Mouse (Mus musculus) left cerebral cortex, adult 2 months (tissue): ENCODE results near the gene Plpp7. TPM values are rescaled to one million over a fixed set of nuclear protein-coding genes. Genes with fewer than 3 reads are reported as not detected.

Experiments
- DNase-seq, 2 experiments: peaks; one replicate each; pipeline ENCODE4 v3.0.0; 2021 to 2022; ENCODE audit warnings: low spot score in 2 of 2, mixed read lengths in 1 of 2; ENCODE audit errors: extremely low spot score in 1 of 2
- H3K27ac ChIP-seq: fragments of 200-600 bp; 2 replicates; pipeline ENCODE4 v1.8.1; 2022
- H3K4me3 ChIP-seq: fragments of 200-600 bp; 2 replicates; pipeline ENCODE4 v1.8.1; 2022
- CTCF ChIP-seq: fragments of 200-600 bp; IDR thresholded peaks from 2 replicates; pipeline ENCODE4 v1.8.1; 2022; ENCODE audit warnings: antibody characterized with exemption, mild to moderate bottlenecking, moderate library complexity
- intact Hi-C: fragments of 180-260 bp; cut with DNase I; formaldehyde crosslinking; loops from one replicate; pipeline ENCODE4 v1.15.1; 2025
- total RNA-seq, 2 experiments: library from RNA; stranded (reverse); gene quantifications; 2 replicates each; pipeline ENCODE4 v1.2.3; 2021

Gene Plpp7
- total RNA-seq, 2 experiments from 2014 or later, result 26.8 to 29.3 TPM

DNA sequence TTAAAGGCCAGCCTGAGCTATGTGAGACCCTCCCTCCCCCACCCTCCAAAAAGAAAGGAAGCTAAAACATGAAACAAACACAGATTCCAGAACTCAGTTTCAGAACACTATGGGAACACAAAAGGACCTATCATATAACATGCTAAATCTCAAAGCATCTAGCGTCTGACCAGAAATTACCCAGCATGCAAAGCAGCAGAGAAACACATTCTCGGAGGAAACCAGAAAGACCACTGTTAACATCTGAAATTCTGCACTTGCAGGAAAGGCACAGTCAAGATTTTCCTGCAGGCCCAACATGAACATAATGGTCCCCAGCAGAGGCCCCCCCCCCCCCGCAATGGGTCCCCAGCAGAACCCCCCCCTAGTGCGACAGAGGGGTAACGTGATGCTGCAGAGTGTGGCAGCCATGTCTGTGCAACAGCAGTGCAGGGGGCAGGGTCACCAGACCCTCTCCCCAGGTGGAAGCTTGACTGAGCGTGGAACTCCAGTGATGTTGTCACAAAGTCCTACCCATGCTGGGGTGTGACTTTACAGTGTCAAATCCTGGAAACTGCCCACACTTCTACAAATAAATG lies 35.0 kb upstream of the Plpp7 start:
- DNase-seq, result no peak
- Histone ChIP-seq H3K27ac (no peak overlapping the region), H3K4me3 (no peak overlapping the region)
- intact Hi-C loops, result no loop called here
- TF ChIP-seq CTCF, result no peak

DNA sequence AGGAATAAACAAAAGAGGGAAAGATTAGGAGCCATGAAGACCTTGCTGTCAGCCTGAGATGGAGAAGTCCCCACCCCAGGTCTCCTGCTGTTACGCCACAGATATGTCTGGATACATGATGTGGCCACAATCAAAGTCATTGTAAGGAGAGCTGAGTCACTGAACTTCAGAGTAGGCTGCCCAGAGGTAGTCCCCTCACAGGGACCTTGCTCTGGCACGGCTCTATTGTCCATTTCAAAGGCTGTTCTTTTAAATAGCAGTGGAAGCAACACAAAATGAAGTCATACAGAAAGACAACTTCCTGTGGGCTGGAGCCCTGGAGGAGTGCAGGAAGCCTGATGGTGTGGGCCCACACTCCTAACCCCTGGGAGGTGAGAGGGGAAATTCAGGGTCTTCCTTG lies 34.1 kb upstream of the Plpp7 start:
- no peak for DNase-seq
- Histone ChIP-seq H3K27ac (no peak overlapping the region), H3K4me3 (no peak overlapping the region)
- no peak for TF ChIP-seq CTCF
- intact Hi-C loops, result no loop called here

GRCm38 (mm10) chr2:32061722-32062505 lies 33.4 kb upstream of the Plpp7 start:
- intact Hi-C loops, result no loop called here
- no peak overlapping the region for H3K27ac ChIP-seq
- no peak for TF ChIP-seq CTCF
- no peak for DNase-seq
- no peak overlapping the region for H3K4me3 ChIP-seq

- intact Hi-C loops, result no loop called here
- no peak for TF ChIP-seq CTCF
Measured at GRCm38 (mm10) chr2:32062626-32063410, 32.5 kb upstream of the Plpp7 start.

DNA sequence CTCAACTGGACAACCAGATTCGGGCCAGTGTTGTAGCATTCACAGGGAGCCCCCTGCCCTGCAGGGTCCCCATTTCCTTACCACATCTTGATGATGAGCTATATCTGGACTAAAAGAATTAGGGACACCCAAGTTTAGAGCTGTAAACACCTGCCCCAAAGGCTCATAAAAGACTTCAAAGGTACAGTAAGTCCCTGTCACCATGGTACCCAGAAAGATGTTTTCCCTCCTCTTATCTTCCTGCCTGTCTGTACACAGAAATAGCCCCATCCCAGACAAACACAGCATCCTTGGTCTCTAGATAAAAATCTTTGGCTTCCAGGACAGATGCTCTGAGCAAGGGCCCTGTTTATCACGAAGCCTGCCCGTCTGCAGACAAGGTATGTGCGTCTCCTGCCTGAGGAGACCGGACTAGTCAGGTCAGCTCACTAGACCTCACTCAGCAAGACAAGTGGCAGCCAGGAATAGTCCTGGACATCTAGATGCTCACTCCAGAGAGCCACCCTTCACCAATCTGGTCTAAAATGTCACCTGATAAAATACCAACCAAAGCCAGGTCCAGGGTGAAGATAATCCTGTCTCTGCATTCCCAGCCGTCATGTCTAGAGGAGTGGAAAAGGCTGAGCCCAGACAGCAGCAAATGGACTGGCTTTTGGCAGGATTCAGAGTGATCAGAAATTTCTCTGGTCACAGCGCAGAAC lies 31.7 kb upstream of the Plpp7 start:
- intact Hi-C loops, result no loop called here
- no peak overlapping the region for H3K27ac ChIP-seq
- no peak for DNase-seq
- TF ChIP-seq CTCF, result no peak
- H3K4me3 ChIP-seq, result no peak overlapping the region

More at GRCm38 (mm10) chr2:32062626-32063410, 32.5 kb upstream of the Plpp7 start:
- DNase-seq, result no peak
- Histone ChIP-seq H3K27ac (no peak overlapping the region), H3K4me3 (no peak overlapping the region)

DNA sequence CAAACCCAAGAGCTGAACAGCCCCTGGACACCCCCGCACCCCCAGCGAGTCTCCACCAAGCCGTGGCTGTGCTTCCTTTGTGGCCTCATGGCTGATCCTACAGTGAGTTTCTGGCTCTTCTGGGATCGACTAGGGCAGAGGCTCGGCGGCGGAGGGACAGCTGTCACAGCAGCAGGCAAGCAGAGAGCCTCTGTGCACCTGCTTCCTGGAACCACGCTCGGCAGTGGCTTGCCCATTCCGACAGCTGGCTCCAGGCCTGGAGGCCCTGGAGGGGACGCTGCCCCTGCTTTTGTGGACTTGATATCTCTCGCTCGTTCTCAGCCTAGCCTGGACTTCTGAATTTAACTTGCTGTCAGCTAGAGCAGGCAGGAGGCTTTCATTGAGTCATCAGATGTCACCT lies 30.4 kb upstream of the Plpp7 start:
- TF ChIP-seq CTCF, result no peak
- no peak overlapping the region for H3K4me3 ChIP-seq
- no peak for DNase-seq
- intact Hi-C loops, result no loop called here
- H3K27ac ChIP-seq, result no peak overlapping the region

DNA sequence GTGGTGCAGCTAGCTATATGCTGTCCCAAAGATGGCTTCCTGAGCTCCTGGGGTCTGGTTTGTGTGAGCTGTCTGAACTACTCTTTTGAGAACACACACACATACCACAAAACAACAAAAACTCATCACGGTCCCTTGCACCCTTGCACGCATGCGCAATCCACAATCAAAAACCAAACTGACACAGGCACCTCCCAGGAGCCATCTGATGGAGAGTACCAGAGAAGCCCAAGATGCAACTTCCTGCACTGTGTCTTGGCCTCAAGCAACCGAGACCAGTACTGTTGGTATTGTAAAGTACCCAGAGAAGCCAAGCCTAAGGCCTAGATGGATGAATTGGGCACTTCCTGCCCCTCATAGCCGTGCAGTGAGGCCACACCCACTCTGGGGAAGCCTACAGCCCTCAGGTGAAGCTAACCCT lies 29.9 kb upstream of the Plpp7 start:
- no peak for DNase-seq
- Histone ChIP-seq H3K4me3 (no peak overlapping the region), H3K27ac (no peak overlapping the region)
- no peak for TF ChIP-seq CTCF
- intact Hi-C loops, result no loop called here

DNA sequence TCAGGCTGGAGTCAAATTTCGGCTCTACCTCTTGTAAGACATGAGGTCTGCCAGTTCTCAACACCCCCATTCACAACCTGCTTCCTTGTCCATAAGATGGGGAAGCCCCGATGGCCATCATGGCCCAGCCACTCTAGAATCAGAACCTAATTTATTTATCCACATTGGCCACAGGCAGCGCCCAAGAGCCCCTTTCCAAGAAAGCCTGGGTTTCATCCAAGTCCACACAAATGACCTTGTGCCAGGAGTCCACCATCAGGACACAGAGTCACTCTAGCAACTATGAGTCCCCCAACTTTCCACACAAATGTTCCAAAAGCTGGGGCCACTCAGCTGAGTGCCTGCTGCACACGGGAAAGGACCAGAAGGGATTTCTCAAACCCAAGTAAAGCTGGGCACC lies 29.3 kb upstream of the Plpp7 start:
- no peak overlapping the region for H3K27ac ChIP-seq
- TF ChIP-seq CTCF, result no peak; the same call in 1 of the 2 replicates

GRCm38 (mm10) chr2:32068811-32069607 lies 26.3 kb upstream of the Plpp7 start:
- no peak; the same call in 1 of the 2 replicates for TF ChIP-seq CTCF
- Histone ChIP-seq H3K4me3 (no peak overlapping the region), H3K27ac (no peak overlapping the region)
- intact Hi-C loops, result no loop called here
- DNase-seq, result no peak

More for the DNA sequence above, 29.3 kb upstream of the Plpp7 start:
- intact Hi-C loops, result no loop called here
- no peak for DNase-seq
- H3K4me3 ChIP-seq, result no peak overlapping the region

DNA sequence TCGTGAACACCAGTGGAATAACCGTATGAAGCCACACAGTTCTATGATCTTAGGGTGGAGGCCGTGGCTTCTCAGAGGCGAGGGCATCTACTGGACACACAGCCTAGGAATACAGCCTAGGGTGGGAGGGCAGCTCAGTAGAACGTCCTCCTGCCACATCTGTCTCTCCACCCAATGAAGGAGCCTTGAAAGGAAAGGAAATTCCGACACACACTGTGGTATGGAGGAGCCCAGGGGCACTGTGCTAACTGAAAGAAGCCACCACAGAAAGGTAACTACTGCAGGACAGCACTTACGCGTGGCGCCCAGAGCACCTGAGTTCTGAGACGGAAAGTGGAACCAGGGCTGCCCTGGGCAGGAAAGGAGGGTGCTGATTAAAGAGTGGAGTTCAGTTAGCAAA lies 24.6 kb upstream of the Plpp7 start:
- intact Hi-C loops, result no loop called here
- H3K27ac ChIP-seq, result no peak overlapping the region
- no peak for DNase-seq
- TF ChIP-seq CTCF, result no peak
- H3K4me3 ChIP-seq, result no peak overlapping the region

DNA sequence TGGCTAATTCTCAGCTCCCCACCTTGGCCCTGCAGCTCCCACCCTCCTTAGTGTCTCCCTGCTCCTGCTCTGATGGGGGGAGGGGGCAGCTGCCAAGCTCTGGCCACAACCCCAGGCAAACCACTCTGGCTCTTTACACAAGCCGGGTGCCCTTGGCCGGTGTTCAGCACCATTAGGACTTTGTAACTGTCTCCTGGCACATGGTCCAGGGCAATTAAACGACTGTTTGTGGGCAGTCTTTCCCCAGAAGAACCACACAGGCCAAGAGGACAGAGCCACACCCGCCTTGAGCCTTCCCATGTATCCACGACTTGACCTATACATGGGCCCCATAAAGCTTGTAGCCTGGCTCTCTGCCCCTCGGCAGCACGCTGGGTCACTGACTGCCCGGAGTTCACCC lies 20.9 kb upstream of the Plpp7 start:
- Histone ChIP-seq H3K4me3 (no peak overlapping the region), H3K27ac (no peak overlapping the region)
- no peak for DNase-seq
- TF ChIP-seq CTCF, result no peak
- intact Hi-C loops, result no loop called here
